Mouse (Mus musculus) retina, postnatal 1 day (tissue): ENCODE data around the gene Cdc42ep2.
"Not testable (repeated sequence)": the region's sequence is repeated elsewhere in the genome, so short reads cannot be mapped to it uniquely, and the experiment has no call there.

Source experiments
- DNase-seq: peaks from one replicate; pipeline ENCODE4 v3.0.0-alpha.2; 2012

Gene Cdc42ep2

DNA sequence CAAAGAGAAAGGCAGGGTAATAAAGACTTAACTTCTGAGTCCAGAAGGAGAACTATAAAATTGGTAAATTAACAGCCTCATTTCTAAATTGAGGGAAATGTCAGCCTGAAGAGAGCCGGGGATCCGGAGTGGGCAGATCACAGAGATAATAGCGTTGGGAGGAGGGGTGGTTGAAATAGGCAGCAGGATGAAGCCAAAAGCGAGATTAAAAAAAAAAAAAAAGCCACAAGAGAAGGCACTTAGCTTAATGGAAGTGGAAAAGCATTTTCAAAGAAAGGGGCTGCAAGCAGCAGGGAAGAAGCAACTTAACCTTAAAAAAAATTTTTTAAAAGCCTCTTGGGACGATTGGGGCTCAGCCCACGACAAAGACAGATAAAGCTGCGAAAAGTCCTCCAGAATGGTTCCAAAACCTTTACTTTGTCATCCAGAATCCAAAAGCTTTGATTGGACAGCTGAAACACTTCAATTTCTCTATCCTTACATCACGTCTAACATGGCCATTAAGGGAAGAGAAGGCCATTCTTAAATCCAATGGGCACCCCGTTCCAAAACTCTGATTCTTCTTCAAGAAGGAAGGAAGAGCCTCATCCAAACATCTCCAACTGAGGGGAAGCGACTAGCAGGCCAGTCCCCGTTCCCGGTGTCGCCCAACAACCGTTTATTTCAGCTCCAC lies 13.1 kb downstream of the Cdc42ep2 start:
- DNase-seq: no peak

DNA sequence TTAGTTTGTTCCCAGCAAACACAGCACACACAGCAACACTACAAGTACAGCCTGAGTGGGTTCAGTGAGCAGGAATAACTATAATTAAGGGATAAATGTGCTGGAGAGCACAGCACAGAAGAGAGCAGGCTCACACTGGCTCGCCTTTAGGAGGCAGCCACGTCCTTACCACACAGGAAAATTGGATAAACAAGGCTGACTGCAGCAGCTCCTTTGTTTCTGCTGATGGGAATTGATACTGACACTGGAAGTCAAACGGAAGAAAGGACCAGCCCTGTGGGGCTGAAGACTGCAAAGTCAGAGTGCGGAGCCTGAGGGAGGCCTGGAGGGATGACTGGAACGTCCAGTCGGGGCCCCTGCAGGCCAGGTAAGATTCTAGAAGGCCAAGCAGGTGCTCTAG lies 14.4 kb downstream of the Cdc42ep2 start:
- peak; percentile 91 for DNase-seq

DNA sequence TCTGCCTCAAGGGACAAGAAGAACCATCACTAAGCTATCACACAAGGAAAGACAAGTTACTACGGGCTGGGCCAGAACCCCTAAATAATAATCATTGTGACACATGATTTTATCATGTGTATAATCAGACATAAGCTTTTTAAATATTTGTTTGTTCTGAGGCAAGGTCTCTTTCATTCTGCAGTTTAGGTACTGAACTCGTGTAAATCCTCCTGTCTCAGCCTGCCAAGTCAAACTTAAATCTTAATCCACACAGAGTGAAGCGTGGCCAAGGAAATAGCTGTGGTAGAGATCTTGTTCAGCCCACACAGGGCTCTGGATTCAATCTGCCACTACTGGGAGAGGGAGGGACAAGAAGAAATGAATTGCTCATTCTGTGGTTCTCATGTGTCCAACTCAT lies 17.3 kb downstream of the Cdc42ep2 start:
- no peak for DNase-seq

DNA sequence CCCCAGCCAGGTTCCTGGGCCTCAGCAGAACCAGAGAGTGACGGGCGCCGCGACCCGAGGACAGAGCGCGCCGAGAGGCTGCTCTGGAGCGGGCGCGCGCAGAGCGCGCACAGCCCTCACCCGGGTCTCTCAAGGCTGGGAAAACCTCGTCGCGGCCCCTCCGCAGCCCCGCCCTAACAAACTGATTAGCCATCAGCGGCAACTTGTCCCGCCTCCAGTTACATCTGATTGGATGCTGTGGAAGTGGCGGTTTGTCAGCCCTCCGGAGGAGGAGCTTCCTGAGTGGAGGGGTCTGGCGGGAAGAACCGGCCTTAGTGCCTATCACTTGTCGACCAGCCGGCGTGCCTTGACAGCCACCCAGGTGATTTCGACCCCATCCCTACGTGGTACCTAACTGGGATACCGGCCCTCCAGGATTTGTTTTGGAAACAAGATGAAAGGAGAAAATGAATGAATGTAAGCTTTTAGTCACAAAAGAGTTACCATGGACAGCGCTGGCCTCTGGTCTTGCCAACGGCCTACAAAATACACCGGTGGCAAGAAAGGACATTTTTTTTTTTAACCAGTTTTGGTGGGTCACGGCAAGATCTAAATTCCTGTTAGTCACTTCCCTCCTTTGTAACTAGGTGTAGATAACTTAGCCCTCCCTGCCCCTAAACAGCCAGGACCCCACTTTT lies 30.5 kb downstream of the Cdc42ep2 start, which contains the start of gene Tigd3:
Tigd3 (minus strand) TSS at position 148 of the 677 bp plus-strand sequence.
- DNase-seq: peak; percentile 98

DNA sequence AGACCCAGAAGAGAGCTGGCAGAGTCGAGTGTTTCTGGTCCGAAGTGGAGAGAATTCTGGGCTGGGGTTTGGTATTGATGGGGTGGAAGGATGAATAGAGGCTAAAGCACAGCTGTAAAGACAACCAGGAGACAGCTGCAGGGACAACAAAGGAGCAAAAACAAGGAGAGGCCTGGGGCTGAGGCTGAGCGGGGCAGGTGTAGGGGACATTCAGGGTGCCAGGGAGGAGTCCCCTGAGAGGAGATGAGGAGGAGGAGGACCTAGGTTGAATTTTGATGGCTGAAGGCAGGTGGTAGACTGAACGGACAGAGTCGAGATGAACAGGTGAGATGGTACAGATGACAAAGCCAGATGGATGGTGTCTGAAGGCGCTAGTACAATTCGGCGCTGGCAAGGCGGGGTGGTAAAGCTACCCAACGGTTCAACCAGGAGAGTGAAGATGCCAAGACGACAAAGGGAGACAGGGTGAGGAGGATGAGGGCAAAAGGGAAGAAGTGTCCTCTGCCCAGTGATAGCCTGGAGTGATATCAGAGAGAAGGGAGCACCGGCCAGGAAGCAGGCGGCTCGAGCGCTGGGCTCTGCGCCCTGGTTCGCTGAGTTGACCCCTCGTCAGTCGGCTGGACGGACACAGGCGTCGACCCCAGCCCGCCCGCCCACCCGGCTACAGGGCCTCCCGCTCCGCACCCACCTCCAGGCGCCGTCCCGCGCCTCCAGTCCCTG lies 31.2 kb downstream of the Cdc42ep2 start:
- no peak for DNase-seq

DNA sequence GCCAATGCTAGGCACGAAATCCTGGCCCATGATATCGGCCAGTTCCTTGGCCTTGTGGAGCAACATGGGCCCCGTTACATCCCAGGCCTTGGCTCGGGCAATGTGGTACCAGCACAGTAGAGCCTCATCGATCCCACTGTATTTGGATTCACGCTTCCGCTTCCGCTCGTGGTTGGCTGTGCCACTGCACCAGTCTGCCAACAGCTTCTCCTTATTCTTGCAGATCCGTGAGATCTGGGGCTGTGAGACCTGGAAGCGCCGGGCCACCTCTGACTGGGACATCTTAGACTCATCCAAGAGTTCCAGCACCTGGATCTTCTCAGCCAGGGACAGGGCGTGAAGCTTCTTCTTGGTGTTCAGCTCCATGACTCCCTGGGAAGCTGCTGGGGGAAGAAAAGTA lies 31.9 kb downstream of the Cdc42ep2 start:
- DNase-seq: no peak

DNA sequence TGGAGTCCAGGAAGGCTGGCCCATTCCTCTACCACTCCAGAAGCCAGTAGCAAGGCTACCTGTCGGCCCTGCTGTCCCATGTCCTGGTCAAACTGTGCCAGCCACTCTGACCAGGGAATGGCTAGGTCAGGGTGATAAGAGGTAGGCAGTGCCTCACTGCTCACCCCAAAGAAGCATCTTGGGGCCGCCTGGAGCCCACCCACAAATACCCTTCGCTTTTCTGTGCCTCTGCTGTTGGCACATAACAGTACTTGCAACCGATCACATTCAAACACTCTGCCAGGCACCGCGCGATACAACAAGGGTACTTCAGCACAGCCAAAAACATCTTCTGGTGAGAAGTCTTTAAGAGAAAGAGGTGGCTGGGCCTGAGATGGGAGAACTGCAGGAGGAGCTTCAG lies 32.4 kb downstream of the Cdc42ep2 start:
- no peak for DNase-seq

DNA sequence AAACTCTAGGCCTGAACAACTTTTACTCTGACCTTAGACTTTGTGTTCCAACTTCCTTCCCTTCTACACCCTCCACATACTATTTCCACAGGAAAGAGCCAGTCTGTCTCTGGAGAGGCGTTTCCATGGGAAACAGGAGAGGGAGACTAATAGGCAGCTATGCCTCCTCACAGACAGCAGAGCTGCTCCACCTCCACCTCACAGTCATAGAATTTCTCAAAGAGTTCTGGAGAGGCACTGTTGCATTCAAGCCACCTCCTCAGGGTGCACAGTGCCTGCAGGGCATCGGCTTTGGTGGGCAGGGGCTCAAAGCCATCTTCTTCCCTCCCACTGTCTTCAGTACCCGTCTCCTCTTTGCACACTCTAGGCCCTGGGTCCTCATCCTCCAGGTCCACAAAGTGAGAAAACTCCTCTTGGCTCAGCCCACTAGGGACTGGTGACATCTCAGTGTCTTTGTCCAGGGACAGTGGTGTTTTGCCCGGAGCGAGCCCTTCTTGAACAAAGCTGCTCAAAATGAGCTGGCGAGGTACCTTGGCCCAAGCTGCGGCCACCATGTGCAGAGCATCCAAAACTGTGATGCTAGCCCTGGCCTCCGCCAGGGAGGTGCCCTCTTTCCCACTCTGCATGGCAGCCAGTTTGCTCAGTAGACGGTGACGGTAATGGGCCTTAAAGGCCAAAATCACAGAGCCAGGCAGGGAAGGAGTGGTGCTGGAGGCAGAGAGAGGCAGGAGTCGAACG lies 32.9 kb downstream of the Cdc42ep2 start:
- DNase-seq: no peak

DNA sequence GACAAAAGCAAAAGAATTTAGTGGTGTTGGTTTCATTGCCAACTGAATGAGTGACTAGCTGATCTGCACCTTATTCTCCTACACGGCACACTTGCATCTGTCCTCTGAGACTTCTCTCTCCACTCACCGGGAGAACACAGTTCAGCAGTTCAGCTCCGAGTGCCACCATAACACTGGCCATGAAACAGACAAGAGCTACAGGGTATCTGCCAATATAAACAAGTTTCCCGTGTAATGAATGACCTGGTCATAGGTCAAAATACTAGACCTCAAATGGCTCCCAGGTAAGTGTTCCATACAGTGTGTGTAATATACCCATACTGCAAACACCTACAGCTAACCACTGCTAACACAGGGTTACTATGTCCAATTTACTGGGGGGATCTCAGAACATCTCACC lies 35.4 kb downstream of the Cdc42ep2 start:
- no peak for DNase-seq

DNA sequence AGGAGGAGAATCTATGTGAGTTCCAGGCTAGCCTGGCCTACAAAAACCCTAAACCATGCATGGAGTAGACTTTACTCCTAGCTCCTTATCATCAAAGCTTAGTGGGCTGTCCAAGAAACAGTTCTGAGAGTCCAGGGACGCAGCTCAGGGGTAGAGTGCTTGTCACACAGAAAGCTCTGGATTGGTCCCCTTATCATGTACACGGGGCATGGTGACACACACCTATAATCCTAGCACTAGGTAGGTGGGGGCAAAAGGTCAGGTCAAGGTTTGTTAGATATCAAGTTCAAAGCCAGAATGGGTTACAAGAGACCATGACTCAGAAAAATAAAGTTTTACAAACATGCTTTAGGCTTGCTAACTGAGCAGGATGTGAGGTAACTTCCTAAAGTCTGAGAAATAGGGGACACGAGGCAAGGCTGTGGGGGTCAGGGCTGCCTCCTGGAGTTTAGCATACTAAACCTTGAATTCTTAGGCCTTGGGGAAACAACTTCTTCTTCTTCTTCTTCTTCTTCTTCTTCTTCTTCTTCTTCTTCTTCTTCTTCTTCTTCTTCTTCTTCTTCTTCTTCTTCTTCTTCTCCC lies 37.3 kb downstream of the Cdc42ep2 start:
- DNase-seq: no peak

DNA sequence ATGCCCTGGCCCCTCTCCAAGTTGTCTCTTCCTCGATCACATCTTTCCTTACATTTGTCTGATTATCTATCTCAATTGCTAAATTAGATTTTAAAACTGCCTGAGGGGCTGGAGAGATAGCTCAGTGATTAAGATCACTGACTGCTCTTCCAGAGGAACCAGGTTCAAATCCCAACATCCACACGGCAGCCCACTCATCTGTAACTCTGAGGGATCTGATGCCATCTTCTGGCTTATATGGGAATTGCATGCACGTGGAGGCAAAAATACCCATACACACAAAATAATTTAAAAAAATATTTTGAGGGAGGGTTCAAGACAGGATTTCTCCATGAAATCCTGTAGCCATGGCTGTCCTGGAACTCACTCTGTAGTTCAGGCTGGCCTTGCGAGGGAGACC lies 38.8 kb downstream of the Cdc42ep2 start:
- DNase-seq: peak; percentile 51

DNA sequence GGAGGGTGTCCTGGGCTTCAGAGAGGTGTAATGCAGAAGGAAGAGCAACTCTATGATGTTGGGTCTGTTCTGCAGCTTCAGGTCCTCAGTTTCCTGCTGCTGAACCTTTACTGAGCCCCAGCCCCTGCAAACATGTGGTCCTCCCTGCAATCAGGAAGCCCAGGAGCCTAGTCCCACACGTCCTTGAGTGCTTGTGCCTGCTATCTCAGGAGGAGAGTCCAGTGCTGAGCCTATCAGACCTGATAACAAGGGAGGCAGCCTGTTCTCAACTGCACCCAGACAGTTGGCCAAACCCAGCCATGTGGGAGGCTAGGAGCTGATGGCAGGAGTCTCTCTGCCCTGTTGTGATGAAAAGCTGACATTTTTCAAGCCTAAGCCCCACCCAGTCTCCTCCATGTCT lies 40.7 kb downstream of the Cdc42ep2 start:
- no peak for DNase-seq

DNA sequence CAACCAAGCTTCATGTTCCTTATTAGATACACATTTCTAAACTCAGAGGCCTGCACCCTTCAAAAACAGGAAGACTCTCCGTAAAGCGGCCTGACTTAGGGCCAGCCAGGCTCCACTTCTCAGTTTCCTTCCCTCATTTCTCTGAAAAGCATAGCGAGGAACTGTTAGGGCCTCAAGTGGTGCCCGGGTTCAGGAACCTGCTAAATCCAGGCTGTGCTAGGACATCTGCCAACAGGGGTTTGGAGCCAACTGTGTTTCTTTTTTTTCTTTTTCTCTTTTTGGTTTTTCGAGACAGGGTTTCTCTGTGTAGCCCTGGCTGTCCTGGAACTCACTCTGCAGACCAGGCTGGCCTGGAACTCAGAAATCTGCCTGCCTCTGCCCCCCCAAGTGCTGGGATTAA lies 42.5 kb downstream of the Cdc42ep2 start:
- DNase-seq: not testable (repeated sequence)

DNA sequence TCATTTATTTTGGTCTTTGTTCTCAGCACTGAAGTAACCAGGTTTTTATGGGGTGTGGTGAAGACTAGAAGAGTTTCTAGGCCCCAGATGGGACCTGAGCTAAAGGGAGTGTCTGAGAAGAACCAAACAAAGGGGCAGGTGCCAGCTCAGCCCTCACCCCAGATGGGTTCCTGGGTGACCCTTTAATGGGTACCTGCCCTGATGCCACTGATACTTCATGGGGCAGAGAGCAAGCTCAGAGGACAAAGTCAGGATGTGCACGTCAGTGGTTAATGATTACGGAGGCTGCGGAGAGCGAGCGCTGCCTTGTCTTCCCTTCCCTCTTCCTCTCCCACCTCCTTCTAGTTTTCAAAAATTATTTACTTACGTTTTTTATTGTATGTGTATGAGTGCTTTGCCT lies 43.5 kb downstream of the Cdc42ep2 start:
- no peak for DNase-seq

DNA sequence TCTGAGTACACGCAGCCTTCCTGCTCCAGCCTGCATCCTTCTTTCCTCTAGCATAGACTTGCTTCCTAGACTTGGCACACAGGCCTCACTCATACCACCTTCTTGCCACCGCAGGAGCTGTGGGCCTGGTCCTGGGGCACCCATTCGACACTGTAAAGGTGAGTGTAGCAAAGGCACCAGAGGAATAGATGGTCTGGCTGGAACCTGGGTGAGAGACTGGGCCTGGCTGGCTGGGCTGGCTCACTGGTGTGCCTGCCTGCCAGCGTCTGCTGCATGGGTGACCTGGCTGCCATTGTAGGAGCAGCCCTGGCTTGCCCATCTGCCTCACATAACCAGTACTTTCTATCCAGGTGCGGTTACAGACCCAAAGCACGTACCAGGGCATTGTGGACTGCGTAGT lies 44.9 kb downstream of the Cdc42ep2 start:
- DNase-seq: no peak

DNA sequence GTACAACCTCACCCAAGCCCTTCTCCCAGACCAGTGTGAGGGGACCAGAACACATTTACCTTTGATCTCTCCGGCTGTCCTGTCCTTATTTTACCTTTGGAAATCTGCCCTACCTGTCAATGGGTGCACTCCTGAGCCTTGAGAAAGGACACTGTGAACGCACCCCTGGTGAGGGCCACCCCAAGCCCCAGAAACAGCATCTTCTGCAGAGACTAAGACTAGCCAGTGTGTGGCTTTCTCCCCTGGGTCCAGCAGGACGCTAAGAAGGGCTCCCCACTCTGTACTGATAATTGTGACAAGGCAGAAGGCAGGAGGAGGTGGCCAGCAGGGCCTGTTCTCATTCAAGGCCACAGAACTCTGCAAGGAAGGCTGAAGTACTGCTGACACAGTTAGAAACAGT lies 45.7 kb downstream of the Cdc42ep2 start:
- no peak for DNase-seq

DNA sequence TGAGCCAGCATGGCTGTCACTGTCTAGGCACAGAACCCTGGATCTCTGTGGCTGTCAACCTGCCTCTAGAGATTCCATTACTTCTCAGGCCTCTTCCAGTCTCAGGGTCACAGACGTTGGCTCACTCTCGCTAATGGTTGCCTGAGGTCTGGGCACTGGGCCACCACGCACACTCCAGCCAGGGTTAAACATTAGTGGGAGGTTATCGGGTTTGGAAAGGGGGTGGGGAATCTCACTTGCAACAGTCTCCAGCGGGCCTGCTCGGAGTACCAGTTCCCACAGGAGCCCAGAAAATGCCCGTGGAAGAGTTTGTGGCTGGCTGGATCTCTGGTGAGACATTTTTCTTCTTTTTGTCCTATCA lies 46.3 kb downstream of the Cdc42ep2 start:
- DNase-seq: no peak

DNA sequence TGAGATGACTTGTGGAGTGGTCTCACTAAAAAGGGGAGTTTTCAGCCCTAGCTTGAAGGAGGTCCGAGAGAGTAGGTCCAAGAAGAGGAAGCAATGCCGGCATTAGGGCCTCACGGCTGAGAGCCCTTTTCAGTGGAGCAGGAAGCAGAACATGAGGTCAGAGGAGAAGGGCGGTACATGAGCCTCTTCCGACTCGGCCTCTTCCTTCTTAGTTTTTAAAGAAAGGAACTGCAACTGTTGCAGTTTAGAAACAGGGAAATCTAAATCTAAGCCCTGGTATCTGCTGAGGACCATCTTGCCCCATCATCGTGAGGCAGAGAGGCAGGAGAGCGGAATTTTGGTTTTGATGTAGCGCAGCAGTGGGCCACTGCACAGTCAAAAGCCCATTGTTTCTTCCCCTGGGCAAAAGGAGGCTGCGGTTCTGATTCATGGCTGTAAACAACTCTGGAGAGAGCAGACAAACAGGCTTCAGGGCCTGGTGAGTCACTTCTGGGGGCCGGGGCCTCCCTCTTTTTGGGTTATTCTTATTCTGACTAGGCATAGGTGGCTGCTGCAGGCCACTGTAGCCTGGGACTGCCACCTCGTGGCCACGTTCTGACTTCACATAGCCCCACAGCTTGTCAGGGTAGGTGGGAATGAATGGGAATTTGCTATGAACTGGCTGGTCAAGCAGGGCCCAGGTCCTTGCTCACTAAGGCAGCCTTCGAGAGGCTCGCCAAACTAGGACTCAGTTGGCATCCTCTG lies 46.8 kb downstream of the Cdc42ep2 start, which contains the start of gene Slc25a45:
Slc25a45 (plus strand) TSS at position 191 of the 744 bp plus-strand sequence.
- peak; percentile 71 for DNase-seq

DNA sequence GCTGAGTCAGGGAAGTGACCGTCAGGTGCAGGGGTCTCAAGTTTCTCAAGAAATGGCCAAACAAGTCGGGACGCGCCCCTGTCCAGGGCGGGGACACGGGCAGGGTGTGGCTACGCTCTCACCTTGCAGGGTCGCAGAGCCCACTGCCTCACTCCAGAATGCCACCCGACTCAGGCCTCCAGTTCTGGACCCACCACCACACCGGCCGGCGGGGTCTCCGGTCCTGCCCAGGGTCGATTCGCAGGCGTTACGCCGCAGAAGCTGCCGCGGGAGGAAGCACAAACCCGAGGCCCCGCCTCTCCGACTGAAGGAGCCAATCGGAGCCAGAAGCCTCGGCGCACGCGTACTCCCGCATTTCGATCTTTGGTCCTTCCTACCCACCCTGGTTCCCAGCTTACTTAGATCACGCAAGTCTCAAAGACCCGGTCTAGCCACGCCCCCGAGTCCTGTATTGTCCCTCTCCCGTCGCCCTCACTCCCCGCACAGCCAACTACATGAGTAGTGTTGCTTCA lies 49.6 kb downstream of the Cdc42ep2 start, which contains the start of gene Frmd8:
Frmd8 (minus strand) TSS at position 306 of the 512 bp plus-strand sequence.
- peak; percentile 97 for DNase-seq

DNA sequence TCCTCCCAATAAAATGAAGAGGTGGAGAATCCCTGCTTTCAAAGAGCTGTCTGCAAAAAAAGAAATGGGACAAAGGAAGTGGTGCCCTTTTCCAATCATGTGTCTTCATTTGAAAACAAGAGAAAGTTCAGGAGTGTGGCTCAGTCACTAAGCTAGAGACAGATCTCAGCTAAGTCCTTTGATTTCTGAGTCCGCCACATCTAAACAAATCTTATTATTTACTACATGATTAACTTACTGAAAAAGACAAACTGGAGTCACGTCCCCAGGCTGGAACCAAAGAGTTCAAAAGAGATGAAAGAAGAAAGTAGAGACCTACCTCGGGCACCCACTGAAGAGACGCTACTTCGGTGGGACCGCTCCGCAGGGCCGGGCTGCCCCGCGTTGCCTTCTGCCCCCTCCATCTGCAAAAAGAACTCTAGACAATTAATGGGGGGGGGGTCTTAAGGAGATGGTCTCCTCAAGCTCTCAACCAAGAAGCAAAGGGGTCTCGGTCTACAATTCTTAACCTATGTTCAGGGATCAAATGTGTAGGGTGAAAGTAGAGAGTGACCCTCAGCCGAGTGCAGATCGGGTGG lies 50.1 kb downstream of the Cdc42ep2 start:
- DNase-seq: no peak

DNA sequence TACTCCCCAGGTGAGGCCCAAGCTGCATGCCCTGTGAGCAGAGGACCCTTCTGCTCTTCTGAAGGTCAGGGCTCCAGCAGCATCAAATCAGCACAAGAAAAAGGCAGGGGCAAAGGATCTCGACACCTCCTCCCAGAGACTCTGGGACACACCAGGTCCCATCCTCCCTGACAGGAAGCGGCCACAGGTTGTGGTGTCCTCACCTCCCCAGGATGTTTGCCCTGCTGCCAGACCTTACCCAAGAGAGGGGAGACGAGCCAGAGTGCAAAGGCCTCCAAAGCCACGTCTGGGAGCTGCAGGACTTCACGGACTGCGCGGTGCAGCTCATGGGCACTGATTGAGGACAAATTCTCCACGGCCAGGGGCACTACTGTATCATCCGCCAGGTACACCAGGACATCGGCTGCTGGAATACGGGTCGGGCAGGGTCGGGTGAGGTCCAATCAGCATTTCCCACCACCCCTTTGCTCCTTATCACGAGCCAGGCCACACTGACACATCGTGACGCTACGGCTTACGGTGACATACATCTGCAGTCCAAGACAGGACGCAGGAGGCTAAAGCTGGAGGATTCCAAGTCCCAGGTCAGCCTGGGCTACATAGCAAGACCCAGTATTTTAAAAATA lies 51.6 kb downstream of the Cdc42ep2 start:
- no peak for DNase-seq
